Mouse (Mus musculus) left cerebral cortex, adult 9 months (tissue): Measurements from ENCODE around the gene Cd3e.
A peak's percentile ranks its signal among the peaks of the same experiment; 100 is the strongest.
"Not testable (repeated sequence)": the region's sequence is repeated elsewhere in the genome, so short reads cannot be mapped to it uniquely, and the experiment has no call there.

Source experiments
- DNase-seq, 2 experiments: peaks; one replicate each; pipeline ENCODE4 v3.0.0; 2022; ENCODE audit warnings: low spot score in 2 of 2

Gene Cd3e

DNA sequence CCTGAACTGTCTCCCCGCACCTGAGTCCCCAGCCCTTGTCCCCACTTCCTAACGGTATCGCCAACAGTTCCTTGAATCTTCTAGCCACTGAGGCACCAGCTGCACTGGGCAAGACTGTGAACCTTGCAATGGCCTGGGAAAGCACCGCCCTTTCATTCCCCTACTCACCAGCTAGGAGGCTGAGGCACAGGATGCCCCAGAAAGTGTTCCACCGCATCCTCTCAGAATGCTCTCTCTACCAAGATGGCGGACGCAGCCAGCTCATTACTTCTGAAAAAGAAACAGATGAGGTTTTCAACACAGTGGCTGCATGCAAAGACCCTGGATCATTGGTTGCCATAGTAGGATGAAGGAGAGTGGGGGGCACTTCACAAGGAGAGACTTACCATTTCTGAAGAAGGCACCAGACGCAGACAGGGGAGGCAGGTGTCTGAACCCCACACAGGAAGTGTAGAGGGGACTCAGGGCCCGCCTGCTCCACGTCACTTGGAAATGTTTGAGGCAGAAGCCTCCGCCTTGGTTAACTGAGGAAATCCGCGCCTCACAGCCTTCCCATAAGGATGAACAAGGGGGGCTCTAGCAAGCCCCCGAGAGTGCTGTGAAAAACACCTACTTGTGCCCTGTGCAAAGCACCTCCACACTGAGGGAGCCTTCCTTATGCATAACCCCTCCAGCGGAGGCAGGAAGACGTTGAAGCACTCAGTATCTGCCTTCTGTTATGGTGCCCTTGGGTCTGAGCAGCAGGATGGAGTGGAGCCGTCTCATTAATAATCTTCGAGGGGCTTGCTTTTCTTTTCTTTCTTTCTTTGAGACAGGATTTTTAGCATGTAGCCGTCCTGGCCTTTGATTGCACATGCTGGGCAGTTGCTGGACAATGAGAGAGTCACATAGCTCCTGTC is at the start of gene Cd3e:
TSS of gene Cd3e (minus strand) at position 448 of the 899 bp plus-strand sequence.
- DNase-seq: no peak

DNA sequence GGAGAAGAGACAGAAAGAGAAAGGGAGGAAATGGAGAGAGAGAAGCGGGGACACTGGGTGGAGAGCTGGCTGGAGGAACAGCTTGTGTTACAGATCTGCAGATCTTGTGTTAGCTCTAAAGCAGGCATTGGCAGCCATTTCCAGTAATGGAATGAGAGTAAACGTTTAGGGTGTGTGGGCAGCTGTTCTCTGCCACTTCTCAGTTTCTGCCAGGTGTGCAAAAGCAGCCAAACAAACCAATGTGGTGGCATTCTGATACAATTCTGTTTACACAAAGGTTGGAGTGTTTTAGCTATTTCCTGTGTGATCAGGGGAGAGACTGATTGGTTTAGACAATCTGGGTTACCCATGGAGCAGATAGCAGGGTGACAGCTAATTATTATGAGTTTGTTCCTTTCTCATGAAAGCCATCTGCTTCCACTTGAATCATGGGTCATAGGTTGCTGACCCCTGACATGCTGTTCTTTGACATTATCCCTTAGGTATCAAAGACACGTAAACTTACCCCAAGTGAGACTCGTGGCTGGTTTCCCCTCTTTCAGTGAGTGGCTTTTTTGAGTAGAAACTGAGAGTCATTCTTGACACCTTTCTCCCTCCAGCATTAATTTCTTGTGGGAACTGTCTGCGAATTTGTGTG is 49.0 kb upstream of the Cd3e start:
- no peak for DNase-seq

DNA sequence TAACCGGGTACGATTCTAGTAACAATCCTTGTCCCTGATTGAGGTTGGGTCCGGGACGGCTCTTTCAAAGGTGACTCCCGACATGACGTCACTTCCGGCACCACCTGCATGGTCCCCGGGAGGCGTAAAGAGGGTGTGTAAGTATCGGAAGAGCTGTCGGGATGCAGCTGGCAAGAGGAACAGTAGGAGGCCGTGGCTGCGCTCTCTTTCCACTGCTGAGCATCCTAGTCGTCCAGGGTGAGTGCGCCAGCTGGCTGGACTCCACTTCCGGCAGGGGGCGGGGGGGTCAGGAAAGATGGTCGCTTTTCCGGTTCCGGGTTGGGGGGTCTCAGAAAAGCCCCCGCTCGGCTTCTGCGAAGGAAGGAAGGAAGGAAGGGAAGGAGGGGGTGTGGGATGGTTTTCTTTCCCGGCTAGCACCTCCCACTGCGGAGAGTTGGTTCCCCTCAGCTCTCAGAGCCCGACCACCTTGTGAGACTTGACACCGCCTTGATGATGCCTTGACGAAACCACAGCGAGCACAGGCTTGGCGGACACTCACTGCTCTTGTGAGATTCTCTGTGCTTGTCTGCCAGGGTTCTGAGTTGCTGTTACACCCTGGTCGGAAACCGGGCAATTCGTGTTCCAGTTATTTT is 45.8 kb upstream of the Cd3e start, which contains the start of gene Mpzl3:
TSS of gene Mpzl3 (plus strand) at position 105 of the 632 bp plus-strand sequence.
- DNase-seq: peak; percentile 64 to 87

DNA sequence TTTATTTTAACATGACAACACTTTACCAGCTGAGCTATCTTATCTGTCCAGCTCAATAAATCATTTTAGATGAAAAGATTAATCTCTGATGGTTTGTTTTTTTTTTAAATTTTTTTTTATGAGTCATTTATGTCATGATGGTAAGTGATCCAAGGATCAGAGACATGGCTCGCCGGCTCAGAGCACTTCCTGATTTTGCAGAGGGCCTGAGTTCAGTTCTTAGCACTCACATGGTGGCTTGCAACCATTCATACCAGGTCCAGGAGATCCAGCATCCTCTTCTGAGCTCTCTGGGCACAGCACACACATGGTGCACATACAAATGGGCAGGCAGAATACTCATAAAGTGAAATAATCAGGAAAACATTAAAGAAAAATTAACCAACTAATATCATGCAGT is 40.9 kb upstream of the Cd3e start:
- DNase-seq: no peak

DNA sequence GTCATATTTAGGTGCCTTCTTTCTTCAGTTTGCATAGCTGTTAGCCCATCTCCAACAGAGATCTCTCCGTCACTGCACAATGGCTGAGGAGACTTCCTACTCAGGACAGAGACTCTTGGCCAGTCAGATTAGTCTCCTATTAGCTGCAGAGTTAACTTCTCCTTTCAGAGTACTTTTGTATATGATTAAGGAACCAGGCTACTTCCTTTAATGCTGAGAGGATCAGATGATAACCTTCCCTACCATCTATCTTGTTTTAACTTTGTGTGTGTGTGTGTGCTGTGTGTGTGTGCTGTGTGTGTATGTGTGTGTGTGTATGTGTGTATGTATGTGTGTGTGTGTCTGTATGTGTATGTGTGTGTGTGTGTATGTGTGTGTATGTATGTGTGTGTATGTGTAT is 40.3 kb upstream of the Cd3e start:
- no peak for DNase-seq

DNA sequence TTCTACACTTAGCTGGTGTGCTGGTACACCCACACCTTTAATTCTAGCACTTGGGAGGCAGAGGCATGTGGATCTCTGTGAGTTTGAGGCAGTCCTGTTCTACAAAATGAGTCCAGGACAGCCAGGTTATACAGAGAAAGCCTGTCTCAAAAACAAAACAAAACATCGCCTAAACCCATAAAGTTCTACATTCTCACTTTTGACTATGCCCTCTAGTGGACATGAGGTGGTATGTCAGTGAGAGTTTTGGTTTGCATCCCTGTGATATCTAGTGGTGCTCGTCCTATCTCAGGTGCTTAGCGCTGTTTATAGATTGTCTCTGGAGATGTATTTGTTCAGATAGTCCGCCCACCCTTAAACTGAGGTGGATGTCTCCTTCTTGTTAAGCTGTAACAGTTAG is 39.1 kb upstream of the Cd3e start:
- DNase-seq: peak in 1 of 2 experiments; percentile 28

DNA sequence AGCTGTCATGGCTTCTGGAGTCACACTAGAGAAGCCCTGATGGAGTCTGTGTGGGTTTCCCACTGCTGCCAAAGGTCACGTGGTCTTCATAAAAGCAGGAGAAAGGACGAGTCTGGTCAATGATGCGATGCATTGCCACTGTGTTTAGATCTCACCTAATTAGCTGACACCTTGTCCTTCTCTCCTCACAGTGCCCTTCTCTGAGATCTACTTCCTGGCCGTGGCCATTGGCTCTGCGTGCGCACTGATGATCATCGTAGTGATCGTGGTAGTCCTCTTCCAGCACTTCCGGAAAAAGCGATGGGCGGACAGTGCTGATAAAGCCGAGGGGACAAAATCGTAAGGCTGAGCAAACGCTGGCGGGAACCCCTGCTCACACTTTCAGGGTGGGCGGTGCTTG is 37.5 kb upstream of the Cd3e start:
- DNase-seq: no peak

DNA sequence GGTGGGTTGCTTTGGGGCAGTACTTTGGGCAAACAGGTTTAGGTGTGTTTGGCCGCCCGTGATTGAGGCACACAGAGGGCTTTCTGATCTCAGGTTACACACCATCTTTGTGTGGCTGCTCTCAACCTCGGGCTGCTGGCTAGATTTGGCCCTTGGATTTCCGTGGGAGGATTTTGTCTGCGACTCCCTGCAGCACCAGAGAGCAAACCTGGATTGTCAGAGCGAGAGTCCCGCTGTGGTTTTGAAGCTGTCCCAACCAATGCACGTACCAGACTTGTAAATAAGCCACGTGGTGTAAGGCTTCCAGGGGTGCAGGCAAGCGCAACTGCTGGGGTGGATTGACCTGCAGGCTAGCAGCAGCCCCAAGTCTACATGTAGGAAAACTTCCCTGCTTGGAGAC is 33.5 kb upstream of the Cd3e start:
- no peak for DNase-seq

DNA sequence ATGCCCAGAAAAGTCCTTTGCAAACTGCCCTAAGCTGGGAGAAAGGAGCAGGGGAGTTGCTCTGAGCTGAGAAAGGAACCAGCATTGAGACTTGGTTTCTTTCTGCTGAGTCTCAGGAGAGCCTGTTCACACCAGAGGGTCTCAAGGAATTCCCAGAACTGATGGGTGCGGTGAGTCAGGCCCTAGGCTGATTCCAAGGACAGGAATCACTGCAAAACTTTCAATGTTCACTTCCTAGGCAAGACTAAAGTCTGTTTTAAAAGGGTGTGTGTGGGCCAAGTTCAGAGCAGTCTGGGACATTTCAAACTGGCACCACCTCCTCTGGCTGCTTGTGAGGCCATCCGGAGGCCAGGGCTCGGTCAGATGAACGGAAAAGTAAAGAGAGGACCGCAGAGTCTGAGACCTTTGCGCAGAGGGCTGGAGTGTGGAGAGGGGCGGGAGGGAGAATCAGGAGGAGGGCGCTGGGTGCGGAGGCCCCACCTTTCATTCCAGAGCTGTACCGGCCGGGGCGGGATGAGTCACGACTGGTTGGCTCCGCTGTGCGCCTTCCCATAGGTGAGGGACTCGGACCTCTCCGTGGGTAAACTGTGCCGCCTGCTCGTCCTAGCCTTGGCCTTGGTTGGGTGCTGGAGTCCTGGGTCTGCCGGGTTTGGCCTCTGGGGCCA is 32.8 kb upstream of the Cd3e start:
- no peak for DNase-seq

DNA sequence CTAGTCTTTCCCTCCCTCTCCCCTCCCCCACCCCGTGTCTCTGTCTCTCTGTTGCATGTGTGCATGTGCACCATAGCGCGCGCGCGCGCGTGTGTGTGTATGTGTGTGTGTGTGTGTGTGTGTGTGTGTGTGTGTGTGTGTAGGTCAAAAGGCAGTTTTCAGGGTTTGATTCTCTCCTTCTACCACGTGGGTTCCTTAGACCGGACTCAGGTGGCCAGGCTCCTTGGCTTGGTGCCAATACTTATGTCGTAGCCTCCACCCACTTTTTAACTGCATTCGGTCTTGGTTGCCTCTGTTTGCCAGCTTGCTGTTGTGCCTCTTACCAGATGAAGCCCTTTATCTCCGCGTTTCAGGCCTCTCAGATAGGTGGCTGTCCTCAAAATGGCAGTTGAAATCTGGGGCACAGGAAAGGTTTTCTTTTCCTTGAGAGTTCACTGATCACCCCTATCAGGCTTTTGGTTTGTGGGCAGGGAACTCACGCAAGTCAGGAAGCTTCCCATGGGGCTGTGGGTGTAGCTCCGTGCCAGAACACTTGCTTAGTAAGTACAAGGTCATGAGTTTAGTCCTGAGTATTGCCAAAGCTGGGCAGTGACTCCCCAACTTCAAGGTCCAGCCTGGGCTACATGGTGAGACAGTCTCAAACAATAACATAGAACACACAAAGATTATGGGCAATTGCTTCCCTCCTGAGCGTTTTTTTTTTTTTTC is 31.9 kb upstream of the Cd3e start:
- DNase-seq: no peak

DNA sequence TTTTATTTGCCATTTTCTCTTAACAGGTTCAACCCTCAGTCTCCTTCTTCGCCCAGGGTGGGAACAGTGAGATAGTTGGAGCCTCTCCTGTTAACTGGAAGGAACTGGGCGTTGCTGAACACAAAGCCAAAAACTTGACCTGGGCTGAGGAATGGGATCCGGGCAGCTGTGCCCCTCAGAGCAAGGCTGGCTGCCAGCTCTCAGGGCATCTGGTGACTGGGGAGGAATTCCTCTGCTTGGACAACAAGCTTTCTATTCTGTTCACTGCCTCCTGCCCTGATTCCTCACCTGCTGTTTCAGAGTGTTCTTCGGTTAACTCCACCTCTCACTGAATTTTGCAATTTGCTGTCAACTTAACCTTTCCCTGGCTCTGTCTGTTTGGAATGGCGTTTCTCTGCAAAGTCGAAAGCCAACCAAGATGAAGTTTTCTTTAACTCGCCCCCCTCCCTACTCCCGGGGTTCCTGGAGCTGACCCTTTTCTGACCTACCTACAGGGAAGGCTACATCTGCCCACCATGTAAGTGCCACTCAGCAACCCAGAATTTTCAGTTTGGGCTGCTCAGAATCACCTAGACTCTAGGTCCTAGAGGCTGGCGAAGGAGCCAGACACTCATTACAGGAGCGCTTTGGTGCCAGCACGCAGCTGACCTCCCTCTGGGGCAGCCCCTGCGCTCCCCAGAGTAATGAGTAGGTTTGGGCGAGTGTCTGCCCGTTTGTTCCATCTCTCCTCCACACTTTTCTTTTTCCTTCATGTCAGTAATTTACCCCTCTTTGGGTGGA is 30.8 kb upstream of the Cd3e start:
- DNase-seq: no peak

DNA sequence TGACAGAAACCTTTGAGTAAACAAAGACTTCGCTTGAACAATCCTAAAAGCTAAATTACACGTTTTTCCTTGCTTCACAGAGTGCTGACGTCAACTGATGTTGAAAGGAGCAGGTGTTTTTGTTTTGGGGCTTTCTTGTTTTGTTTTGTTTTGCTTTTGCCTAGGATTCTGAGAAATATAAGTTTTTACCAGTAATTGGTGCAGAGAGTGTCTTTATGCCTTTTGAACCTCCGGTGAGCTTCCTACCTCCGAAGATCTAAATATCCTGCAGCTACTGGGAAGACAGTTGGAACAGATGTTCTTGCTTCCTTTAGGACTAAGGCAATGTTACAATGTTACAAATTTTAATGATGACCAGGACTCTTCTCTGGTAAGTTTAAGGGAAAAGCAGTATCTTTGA is 30.1 kb upstream of the Cd3e start, which contains the start of gene Mpzl2:
TSS of gene Mpzl2 (plus strand) at position 301 of the 400 bp plus-strand sequence.
- no peak for DNase-seq

DNA sequence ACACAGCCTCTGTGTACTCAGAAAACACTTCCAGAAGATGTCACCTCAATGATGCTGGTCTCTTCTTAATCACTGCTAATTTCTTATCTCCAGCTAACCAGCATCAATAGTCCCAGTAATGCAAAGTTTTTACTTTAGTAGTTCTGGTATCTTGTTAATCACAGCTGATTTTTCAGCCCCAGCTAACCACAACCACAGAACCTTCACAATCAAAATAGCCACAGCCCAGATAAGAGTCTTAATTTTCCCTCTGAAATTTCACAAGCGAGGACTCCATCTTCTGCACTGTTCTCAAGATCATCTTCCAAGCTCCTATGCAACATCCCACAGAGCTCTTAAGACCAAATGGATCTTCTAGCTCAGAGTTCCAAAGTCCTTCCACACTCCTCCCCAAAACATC is 28.4 kb upstream of the Cd3e start:
- DNase-seq: not testable (repeated sequence)

DNA sequence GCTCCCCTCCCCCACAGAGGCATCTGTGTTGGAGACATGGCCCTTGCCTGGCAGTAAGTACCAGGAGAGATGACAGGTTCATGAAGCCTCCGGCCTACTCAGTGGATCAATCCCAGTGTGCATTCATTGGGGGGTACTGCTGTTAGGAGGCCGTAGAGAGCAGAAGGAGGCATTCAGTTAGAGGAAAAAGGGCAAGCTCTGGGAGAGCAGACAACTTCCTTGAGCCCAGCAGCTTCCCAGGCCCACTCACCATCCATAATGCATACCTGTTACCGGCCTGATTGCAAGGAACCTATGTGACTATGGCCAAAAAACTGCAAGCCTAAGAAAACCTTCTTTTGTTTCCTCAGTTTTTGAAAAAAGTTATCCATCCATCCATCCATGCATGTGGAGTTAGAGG is 25.1 kb upstream of the Cd3e start:
- no peak for DNase-seq

DNA sequence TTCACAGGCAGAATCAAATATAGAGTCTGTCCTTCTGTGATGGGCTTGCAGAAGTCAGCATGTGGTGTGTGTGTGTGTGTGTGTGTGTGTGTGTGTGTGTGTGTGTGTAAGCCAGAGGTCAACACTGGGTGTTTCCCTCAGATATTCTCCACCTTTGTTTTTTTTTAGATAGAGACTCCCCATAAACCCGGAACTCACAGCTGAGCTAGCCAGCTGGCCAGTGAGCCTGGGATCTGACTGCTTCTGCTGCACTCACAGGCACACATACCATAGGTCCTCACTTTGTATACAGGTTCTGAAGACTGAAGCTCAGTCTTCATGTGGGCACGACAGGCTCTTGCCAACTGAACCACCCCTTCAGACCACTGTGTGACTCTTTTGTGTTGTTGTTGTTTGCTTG is 22.8 kb upstream of the Cd3e start:
- DNase-seq: no peak

DNA sequence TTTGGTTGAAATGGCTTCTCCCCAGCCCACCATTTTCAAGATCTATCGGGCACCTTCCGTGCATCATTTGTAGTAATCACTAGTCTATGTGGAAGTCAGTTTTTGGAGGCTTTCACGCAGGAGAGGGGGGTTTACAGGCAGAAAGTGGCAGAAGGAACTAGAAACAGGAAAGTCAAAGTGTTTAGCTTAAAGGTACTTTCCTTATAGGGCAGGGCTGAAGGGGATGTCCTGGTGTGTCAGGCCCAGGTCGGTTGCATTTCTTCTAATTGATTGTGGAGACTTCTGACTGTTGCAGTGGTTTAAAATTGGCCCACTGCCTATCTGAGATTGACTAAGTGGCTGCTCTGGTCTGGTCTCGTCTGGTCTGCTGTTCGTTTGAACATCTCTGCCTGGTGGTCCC is 20.9 kb upstream of the Cd3e start:
- no peak for DNase-seq

DNA sequence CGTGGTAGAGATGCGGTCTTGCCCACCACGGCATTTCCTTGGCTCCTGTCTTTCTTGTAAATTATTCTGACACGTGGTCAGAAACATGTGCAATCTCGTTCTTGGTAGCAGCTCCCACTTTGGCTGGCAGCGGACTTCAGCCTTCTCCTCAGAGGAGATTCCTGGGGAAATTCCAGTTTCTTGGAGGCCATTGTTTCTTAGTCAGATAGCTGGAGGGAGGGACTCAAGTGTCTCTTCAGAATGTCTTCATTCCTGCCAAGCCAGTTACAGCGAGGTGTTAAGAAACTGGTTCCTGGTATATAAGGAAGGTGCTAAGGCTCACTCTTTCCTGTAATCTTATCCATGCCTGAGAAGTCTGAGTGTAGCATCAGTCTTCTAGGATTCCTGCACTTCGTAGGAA is 17.9 kb upstream of the Cd3e start:
- DNase-seq: no peak

DNA sequence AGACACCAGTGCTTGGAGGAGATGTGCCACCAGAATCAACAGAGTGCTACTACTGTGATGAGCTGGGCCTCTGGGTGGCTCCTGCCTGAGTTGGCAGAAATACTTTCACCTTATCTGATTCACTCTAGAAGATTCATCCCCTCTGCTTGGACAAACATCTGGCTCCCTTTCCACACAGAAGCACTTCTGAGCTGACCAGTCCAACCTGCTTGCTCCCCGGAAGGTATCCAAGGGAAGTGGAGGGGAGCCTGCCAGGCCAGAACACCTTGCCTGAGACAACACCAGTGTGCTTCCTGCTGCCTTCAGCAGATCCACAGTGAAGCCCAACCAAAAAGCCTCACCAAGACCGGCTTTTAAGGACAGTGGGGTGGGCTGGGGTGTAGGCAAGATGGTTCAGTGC is 14.8 kb upstream of the Cd3e start:
- DNase-seq: no peak

DNA sequence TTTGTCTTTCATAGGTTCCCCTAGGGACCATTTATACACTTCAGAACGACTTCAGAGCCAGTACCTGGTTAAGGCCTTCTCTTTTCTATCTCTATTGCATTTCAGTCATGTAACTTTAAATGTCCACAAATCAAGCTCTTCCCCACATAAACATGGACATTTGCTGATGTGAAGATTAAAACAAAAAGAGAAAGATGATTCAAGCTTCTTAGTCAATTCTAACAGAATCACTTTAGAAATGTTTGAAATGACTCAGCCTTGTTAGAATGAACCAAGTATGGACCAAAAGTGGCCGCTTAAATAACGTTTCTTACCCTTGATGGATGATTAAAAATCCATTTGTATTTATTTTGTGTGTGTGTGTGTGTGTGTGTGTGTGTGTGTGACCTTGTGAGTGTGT is 14.2 kb upstream of the Cd3e start:
- no peak for DNase-seq

DNA sequence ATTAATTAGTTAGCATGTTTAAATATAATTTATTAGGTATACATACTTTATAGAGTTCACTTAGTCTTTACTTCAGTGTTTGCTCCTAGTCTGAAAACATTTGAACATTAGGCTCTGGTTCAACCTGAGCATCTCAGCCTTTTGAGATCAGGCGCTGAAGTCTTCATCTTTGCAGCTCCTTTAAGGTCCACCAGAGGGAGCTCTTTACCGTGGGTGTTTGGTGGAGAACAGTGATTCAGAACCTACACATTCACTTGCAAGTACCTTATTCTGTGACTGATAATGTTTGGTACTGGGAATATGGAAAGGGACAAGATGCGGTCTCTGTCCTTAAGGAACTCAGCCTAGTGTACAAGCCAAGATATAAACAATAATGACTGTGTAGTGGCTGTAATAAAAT is 13.4 kb upstream of the Cd3e start:
- DNase-seq: peak in 1 of 2 experiments; percentile 67

DNA sequence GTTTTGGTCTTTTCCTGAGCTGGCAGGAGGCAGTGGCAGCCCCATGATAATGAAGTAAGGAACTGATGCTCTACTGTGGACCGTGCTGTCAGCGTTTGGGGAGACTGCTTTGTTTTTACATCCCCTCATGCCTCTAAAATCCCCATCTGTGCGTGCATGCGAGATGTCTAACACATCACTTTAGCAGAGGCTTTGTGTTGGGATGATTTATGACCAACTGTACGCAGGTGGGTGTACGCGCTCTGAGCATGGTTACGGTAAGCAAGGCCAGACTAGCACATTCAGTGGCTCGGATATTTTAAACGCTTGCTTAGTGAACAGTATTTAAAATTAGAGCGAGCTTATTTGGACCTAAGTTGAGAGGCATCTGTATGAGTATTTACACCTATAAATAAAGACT is 8.6 kb upstream of the Cd3e start:
- peak in 1 of 2 experiments; percentile 24 for DNase-seq
